Mouse (Mus musculus) MEL (cell line): ENCODE results near the gene Prdm9. TPM values are rescaled to one million over a fixed set of nuclear protein-coding genes. Genes with fewer than 3 reads are reported as not detected.

ENCODE experiments used
- polyA plus RNA-seq, 2 experiments: library from polyadenylated mRNA; stranded (reverse) in 1 of 2; unstranded in 1 of 2; fragments of >175 nt in 1 of 2; fragments of >200 nt in 1 of 2; gene quantifications; 2 replicates each; pipeline versions ENCODE4 v1.2.1 to v1.2.4; 2012; ENCODE audit warnings: low replicate concordance in 2 of 2, low read depth in 1 of 2; ENCODE audit not compliant: insufficient read length in 2 of 2, insufficient read depth in 1 of 2, missing spikeins in 1 of 2
- total RNA-seq: library from RNA; depleted of rRNA; stranded (reverse); fragments of 300-350 nt; gene quantifications from 2 replicates; pipeline ENCODE4 v1.2.3, GENCODE M21; 2012; rRNA removed

Gene Prdm9
- total and polyA plus RNA-seq, 3 experiments: 1.6 to 42.2 (median 3.5) TPM

Other genes starting within 250 kb of the Prdm9 start
- gene Dll1, start 187.5 kb downstream of the Prdm9 start, total RNA-seq: not detected in 2 replicates
- not detected for gene Dll1, start 187.5 kb downstream of the Prdm9 start, polyA plus RNA-seq
- 8.5 and 9.8 TPM in 2 replicates for gene Fam120b, start 168.2 kb downstream of the Prdm9 start, total RNA-seq
- 10 to 100 TPM in 1 of 2 experiments, not detected in 1; 10.5 TPM for gene Fam120b, start 168.2 kb downstream of the Prdm9 start, polyA plus RNA-seq
- 222 and 230 TPM in 2 replicates for gene Psmb1, start 64.6 kb downstream of the Prdm9 start, total RNA-seq
- 100 to 1,000 TPM; 200 to 445 TPM for gene Psmb1, start 64.6 kb downstream of the Prdm9 start, polyA plus RNA-seq
- 38.5 and 40.0 TPM in 2 replicates for gene Tbp, start 64.5 kb downstream of the Prdm9 start, total RNA-seq
- 100 to 1,000 TPM in 1 of 2 experiments, 10 to 100 TPM in 1; 79.6 to 490 TPM for gene Tbp, start 64.5 kb downstream of the Prdm9 start, polyA plus RNA-seq
- gene Pdcd2, start 37.1 kb downstream of the Prdm9 start, total RNA-seq: 106 and 109 TPM in 2 replicates
- 100 to 1,000 TPM in 1 of 2 experiments, not detected in 1; 110 TPM for gene Pdcd2, start 37.1 kb downstream of the Prdm9 start, polyA plus RNA-seq
- gene Chd1, start 140.6 kb upstream of the Prdm9 start, total RNA-seq: 31.1 and 32.5 TPM in 2 replicates
- gene Chd1, start 140.6 kb upstream of the Prdm9 start, polyA plus RNA-seq: 100 to 1,000 TPM in 1 of 2 experiments, 10 to 100 TPM in 1; 48.8 to 164 TPM